Mouse (Mus musculus): ENCODE data around the gene Naga. TPM values are rescaled to one million over a fixed set of nuclear protein-coding genes. Genes with fewer than 3 reads are reported as not detected.
A peak's percentile ranks its signal among the peaks of the same experiment; 100 is the strongest.

Naga gene
- total and polyA plus RNA-seq, 3 experiments = 22.6 to 54.3 (median 27.0) TPM

DNA sequence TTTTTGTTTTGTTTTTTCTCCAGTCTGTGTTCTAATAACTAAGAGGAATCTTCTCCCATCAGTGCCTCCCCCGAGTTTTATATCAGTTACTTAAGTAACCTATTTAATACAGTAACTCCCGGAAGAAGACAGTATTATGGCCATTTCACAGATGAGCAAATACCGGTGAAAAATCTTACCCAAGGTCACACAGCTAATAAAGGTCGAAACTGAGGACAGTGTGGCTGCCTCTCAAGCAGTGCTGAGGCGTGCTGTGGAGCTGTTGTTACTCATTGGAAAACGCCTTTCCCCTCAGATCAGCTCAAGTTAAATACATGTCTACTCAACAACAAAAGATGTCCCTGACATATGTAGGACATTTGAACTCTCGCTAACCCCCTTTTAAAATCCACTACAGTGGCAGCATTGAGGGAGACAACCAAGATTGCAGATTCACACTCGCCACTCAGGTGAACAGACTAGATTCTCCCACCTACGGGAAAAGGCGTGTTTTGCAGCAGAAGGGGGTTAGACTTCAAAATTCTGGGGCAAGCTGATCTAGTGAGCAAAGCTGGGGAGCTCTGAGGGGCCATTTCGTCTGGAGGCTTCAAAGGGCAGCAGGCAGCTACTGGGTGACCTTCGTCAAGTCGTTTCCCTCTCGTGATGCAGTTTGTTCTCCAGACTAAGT lies 14.5 kb upstream of the Naga start:
- peaks cover 3% of the 10 kb centered on the region; the same call in 1 of the 2 replicates for H3K79me2 ChIP-seq (replicated peaks; ENCODE audit: control insufficient read depth, insufficient read depth, low read length)
- no peaks in the 10 kb centered on the region for H3K27me3 ChIP-seq (ENCODE audit: control insufficient read depth, insufficient read depth, low read length)
- no peak for TF ChIP-seq POLR2A (IDR thresholded peaks at IDR 0.05; ENCODE audit: insufficient read depth, low read depth, low read length)
- H3K4me3 ChIP-seq = peak overlapping the region; percentile 82
- H3K36me3 ChIP-seq (ENCODE audit: control insufficient read depth, insufficient read depth, low read length) = no peaks in the 10 kb centered on the region; the same call in none of the 2 replicates
- WGBS = 12% methylated on average over 14 of the region's 14 CpGs
- H3K9ac ChIP-seq (ENCODE audit: low read depth, low read length) = peak overlapping the region; percentile 89
- intact Hi-C loops (cut with DNase I) = no loop called here
- DNase-seq = no peak
- H3K4me1 ChIP-seq (ENCODE audit: control insufficient read depth, insufficient read depth, low read length) = peaks cover 10% of the 10 kb centered on the region
- H3K27ac ChIP-seq = peak overlapping the region; percentile 99

DNA sequence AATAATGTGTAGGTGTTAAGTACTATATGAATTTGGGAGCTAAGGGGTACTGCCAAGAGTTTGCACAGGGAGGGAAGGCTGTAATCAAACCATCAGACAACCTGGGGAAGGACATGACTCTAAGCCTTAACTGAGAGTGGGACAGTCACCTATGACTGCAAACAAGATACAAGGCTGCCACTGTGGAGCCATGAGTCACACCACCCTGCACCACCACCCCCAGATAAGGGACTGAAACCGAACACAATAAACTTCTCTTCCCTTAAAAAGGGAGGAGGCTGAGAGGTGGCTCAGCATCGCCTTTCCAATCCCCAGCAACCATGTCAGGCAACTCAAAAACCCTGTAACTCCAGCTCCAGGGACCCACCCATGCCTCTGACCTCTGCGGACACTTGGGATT lies 12.8 kb upstream of the Naga start:
- intact Hi-C loops (cut with DNase I) = no loop called here
- no peak overlapping the region for H3K27ac ChIP-seq
- no peak overlapping the region for H3K9ac ChIP-seq (ENCODE audit: low read depth, low read length)

DNA sequence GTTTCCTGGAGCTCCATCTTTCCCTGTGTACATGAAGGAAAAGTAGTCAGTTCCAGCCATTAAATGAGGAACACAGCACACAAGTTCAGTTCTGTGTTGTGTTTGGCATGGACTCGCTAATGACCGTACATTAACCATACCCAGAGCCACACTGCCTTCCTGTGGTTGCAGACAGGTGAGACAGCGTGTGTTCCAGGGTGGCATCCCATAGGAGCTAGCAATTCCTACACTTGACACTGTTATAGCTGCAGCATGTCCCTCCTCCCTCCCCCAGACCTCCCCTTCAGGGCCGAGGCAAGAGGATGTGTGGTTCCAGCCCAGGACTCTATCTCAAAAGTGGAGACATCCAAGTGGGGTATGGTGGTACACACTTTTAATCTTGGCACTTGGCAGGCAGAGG lies 11.6 kb upstream of the Naga start:
- TF ChIP-seq EP300 (IDR thresholded peaks at IDR 0.05; ENCODE audit: insufficient read depth, low read depth, low read length) = no peak
- TF ChIP-seq POLR2A (IDR thresholded peaks at IDR 0.05; ENCODE audit: insufficient read depth, low read depth, low read length) = 0 out of 2 replicates have a peak, but pooled peaks have one; percentile 30
- no peak for TF ChIP-seq CTCF (IDR thresholded peaks at IDR 0.05)
- 77% methylated on average over 4 of the region's 4 CpGs for WGBS
- peaks cover 7% of the 10 kb centered on the region for H3K36me3 ChIP-seq (ENCODE audit: control insufficient read depth, insufficient read depth, low read length)
- H3K4me1 ChIP-seq (ENCODE audit: control insufficient read depth, insufficient read depth, low read length) = peaks cover 20% of the 10 kb centered on the region
- H3K4me3 ChIP-seq = no peak overlapping the region
- peaks cover 8% of the 10 kb centered on the region for H3K79me2 ChIP-seq (replicated peaks; ENCODE audit: control insufficient read depth, insufficient read depth, low read length)
- intact Hi-C loops (cut with DNase I) = no loop called here
- no peak overlapping the region for H3K9ac ChIP-seq (ENCODE audit: low read depth, low read length)
- no peak for DNase-seq
- H3K27ac ChIP-seq = no peak overlapping the region
- H3K27me3 ChIP-seq (ENCODE audit: control insufficient read depth, insufficient read depth, low read length) = no peaks in the 10 kb centered on the region

More for the DNA sequence above, 12.8 kb upstream of the Naga start:
- H3K36me3 ChIP-seq (ENCODE audit: control insufficient read depth, insufficient read depth, low read length) = peaks cover 7% of the 10 kb centered on the region
- no peak overlapping the region for H3K4me3 ChIP-seq
- no peaks in the 10 kb centered on the region for H3K27me3 ChIP-seq (ENCODE audit: control insufficient read depth, insufficient read depth, low read length)
- peaks cover 8% of the 10 kb centered on the region for H3K79me2 ChIP-seq (replicated peaks; ENCODE audit: control insufficient read depth, insufficient read depth, low read length)
- H3K4me1 ChIP-seq (ENCODE audit: control insufficient read depth, insufficient read depth, low read length) = peaks cover 20% of the 10 kb centered on the region
- TF ChIP-seq POLR2A (IDR thresholded peaks at IDR 0.05; ENCODE audit: insufficient read depth, low read depth, low read length) = no peak
- no peak for TF ChIP-seq CTCF (IDR thresholded peaks at IDR 0.05)
- TF ChIP-seq EP300 (IDR thresholded peaks at IDR 0.05; ENCODE audit: insufficient read depth, low read depth, low read length) = no peak
- DNase-seq = no peak
- WGBS = 31% methylated on average over 3 of the region's 3 CpGs

DNA sequence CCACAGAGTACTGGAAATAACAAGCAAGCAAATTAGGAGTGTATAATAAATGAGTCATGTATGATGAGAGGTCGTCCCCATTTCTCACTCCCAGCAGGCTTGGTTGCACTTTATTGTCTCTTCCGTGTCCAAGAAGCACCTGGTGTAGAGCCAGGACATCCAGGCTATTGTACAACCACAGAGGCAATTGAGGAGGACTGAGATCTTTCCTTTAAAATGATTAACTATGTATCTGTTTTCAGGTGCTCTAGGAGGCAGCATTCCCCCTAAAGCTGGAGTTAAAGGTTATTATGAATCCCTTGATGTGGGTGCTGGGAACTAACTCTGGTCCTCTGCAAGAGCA lies 10.2 kb upstream of the Naga start:
- 80% methylated on average over 2 of the region's 2 CpGs for WGBS
- no peak for TF ChIP-seq EP300 (IDR thresholded peaks at IDR 0.05; ENCODE audit: insufficient read depth, low read depth, low read length)

DNA sequence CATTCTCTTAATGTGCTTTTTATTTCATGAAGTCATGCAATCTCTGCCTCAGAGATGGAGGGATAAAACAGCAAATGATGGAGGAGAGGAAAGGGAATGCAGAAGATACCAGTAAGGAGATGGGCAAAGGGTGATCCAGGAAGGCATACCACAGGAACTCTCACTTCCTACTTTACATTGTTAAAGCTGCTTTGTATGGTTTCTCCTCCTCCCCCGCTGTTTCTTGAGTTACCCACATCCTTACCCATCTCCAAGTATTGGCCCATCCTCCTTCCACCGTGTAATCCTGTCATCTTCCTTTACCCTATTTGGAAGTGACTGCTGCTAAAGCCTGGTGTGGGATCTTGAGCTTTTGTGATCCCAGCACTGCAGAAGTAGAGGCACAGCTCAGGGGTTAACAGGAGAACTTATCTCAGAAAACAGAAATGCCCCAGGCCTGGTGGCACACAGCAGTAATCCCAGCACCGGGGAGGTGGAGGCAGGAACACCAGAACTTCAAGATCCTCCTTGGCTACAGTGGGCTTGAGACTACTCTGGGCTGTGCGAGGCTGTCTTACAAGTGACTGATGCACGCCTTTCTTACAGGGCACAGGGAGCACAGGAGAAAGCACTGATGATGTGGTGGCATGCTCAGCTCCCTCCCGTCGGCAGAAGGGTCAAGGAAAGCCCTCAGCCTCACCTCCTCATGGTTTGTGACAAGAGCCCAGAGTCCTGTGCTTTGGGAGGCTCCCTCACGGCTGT lies 9.7 kb upstream of the Naga start:
- H3K9ac ChIP-seq (ENCODE audit: low read depth, low read length) = no peak overlapping the region
- intact Hi-C loops (cut with DNase I) = loop anchor here (5.0 kb wide), 1 partner anchor 201 kb away; the partner anchor contains the start of gene Srebf2
- no peak overlapping the region for H3K27ac ChIP-seq
- peaks cover 7% of the 10 kb centered on the region for H3K36me3 ChIP-seq (ENCODE audit: control insufficient read depth, insufficient read depth, low read length)
- H3K79me2 ChIP-seq (replicated peaks; ENCODE audit: control insufficient read depth, insufficient read depth, low read length) = peaks cover 7% of the 10 kb centered on the region; the same call in 1 of the 2 replicates
- TF ChIP-seq POLR2A (IDR thresholded peaks at IDR 0.05; ENCODE audit: insufficient read depth, low read depth, low read length) = no peak
- H3K27me3 ChIP-seq (ENCODE audit: control insufficient read depth, insufficient read depth, low read length) = no peaks in the 10 kb centered on the region
- H3K4me3 ChIP-seq = no peak overlapping the region
- 79% methylated on average over 8 of the region's 8 CpGs for WGBS
- peaks cover 19% of the 10 kb centered on the region for H3K4me1 ChIP-seq (ENCODE audit: control insufficient read depth, insufficient read depth, low read length)
- no peak for DNase-seq

More for the DNA sequence above, 10.2 kb upstream of the Naga start:
- Histone ChIP-seq H3K27me3 (ENCODE audit: control insufficient read depth, insufficient read depth, low read length) (no peaks in the 10 kb centered on the region), H3K79me2 (replicated peaks; ENCODE audit: control insufficient read depth, insufficient read depth, low read length) (peaks cover 8% of the 10 kb centered on the region), H3K4me3 (no peak overlapping the region), H3K9ac (ENCODE audit: low read depth, low read length) (no peak overlapping the region), H3K27ac (no peak overlapping the region), H3K36me3 (ENCODE audit: control insufficient read depth, insufficient read depth, low read length) (peaks cover 7% of the 10 kb centered on the region), H3K4me1 (ENCODE audit: control insufficient read depth, insufficient read depth, low read length) (peaks cover 19% of the 10 kb centered on the region)
- no peak for DNase-seq
- intact Hi-C loops (cut with DNase I) = loop anchor here (5.0 kb wide), 1 partner anchor 202 kb away; the partner anchor contains the start of gene Srebf2

DNA sequence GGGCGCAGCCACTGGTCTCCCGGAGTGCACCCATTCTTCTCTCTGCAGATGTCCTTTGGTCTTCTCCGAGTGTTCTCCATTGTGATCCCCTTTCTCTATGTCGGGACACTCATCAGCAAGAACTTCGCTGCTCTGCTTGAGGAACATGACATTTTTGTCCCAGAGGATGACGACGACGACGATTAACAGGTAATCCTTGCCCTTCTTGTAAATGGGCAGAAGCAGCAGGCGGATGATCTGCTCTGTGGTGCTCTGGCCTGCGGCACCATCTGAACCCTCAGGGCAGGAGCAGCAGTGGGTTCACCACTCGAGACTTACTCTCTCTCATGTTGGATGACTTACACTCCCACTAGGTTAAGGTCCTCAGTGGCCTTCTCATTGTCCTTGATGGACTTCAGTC lies 9.1 kb upstream of the Naga start:
- no peak for DNase-seq
- Histone ChIP-seq H3K4me1 (ENCODE audit: control insufficient read depth, insufficient read depth, low read length) (peaks cover 17% of the 10 kb centered on the region), H3K9ac (ENCODE audit: low read depth, low read length) (no peak overlapping the region), H3K27ac (no peak overlapping the region), H3K4me3 (no peak overlapping the region), H3K36me3 (ENCODE audit: control insufficient read depth, insufficient read depth, low read length) (peaks cover 7% of the 10 kb centered on the region), H3K79me2 (replicated peaks; ENCODE audit: control insufficient read depth, insufficient read depth, low read length) (peaks cover 7% of the 10 kb centered on the region; the same call in 1 of the 2 replicates), H3K27me3 (ENCODE audit: control insufficient read depth, insufficient read depth, low read length) (no peaks in the 10 kb centered on the region)
- intact Hi-C loops (cut with DNase I) = loop anchor here (5.0 kb wide), 1 partner anchor 201 kb away; the partner anchor contains the start of gene Srebf2
- TF ChIP-seq EP300 (IDR thresholded peaks at IDR 0.05; ENCODE audit: insufficient read depth, low read depth, low read length) = no peak
- TF ChIP-seq CTCF (IDR thresholded peaks at IDR 0.05) = no peak
- no peak for TF ChIP-seq POLR2A (IDR thresholded peaks at IDR 0.05; ENCODE audit: insufficient read depth, low read depth, low read length)
- 93% methylated on average over 12 of the region's 12 CpGs for WGBS
